Mouse (Mus musculus): ENCODE measurements around the gene Map6.
"Not testable (repeated sequence)": the region's sequence is repeated elsewhere in the genome, so short reads cannot be mapped to it uniquely, and the experiment has no call there.

- not testable (repeated sequence) for TF ChIP-seq GATA1 (IDR thresholded peaks at IDR 0.05; ENCODE audit: borderline replicate concordance, low read length); FLI1 (IDR thresholded peaks at IDR 0.05; ENCODE audit: low read length)
Measured at GRCm38 (mm10) chr7:99374325-99374724, 107.1 kb downstream of the Map6 start.

All from megakaryocyte, embryonic 14.5 days (primary cell).